Mouse (Mus musculus): Measurements from ENCODE around the gene Rnf123. TPM values are rescaled to one million over a fixed set of nuclear protein-coding genes. Genes with fewer than 3 reads are reported as not detected.
"Not testable (repeated sequence)": the region's sequence is repeated elsewhere in the genome, so short reads cannot be mapped to it uniquely, and the experiment has no call there.

The Rnf123 gene
- polyA plus RNA-seq, 1 experiment from 2014 or later = 37.5 TPM

DNA sequence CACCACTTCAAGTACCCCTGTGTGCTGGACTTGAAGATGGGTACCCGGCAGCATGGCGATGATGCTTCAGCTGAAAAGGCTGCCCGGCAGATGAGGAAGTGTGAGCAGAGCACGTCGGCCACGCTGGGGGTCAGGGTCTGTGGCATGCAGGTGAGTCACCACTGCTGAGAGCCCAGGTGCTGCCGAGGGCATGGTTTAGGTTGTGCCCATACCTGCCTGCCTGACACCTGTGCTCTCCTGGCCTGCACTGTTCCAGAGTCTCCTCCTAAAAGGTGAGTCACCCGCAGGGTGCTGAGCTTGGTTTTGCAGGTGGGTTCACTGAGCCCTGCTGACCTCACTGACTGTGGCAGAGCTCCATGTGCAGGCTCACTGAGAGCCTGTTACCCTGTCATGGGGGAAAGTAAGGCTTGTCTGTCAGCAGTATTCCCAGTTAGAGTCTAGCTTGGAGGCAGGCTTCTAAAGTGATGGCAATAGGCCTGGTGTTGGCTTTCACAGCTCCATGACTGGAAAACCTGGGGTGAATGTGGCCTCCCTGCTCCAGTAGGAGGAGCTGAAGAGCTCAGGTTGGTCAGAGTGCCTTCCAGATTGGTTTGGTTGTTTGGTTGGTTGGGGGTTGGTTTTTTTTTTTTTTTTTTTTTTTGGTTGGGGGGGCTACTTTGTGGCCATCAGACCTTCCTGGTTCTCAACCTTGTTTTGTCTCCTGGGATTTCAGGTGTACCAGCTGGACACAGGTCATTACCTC is 38.2 kb downstream of the Rnf123 start:
- ATAC-seq = no peak
- Histone ChIP-seq H3K27me3 (replicated peaks; ENCODE audit: control insufficient read depth, insufficient read depth, low read length) (no peaks in the 10 kb centered on the region), H3K36me3 (ENCODE audit: control insufficient read depth, insufficient read depth, low read length) (peaks cover 68% of the 10 kb centered on the region), H3K9me3 (replicated peaks; ENCODE audit: control insufficient read depth, low read length) (no peaks in the 10 kb centered on the region), H3K4me3 (ENCODE audit: low read depth, low read length) (no peak overlapping the region), H3K4me2 (ENCODE audit: low read length) (no peak overlapping the region), H3K4me1 (ENCODE audit: control insufficient read depth, insufficient read depth, low read length) (peaks cover 9% of the 10 kb centered on the region), H3K9ac (ENCODE audit: low read length) (no peak overlapping the region), H3K27ac (ENCODE audit: low read depth, low read length) (no peak overlapping the region)
- DNase-seq (ENCODE audit: low spot score) = no peak
- WGBS = 96% methylated on average over 8 of the region's 8 CpGs

GRCm38 (mm10) chr9:108035331-108036156 is 47.6 kb downstream of the Rnf123 start:
- DNase-seq (ENCODE audit: low spot score) (no peak), ATAC-seq (no peak)
- peaks cover 62% of the 10 kb centered on the region for H3K36me3 ChIP-seq (ENCODE audit: control insufficient read depth, insufficient read depth, low read length)
- WGBS = 97% methylated on average over 2 of the region's 2 CpGs
- H3K4me1 ChIP-seq (ENCODE audit: control insufficient read depth, insufficient read depth, low read length) = no peaks in the 10 kb centered on the region
- H3K27ac ChIP-seq (ENCODE audit: low read depth, low read length) = no peak overlapping the region
- no peak overlapping the region for H3K4me3 ChIP-seq (ENCODE audit: low read depth, low read length)
- H3K27me3 ChIP-seq (replicated peaks; ENCODE audit: control insufficient read depth, insufficient read depth, low read length) = no peaks in the 10 kb centered on the region
- H3K4me2 ChIP-seq (ENCODE audit: low read length) = no peak overlapping the region
- no peaks in the 10 kb centered on the region for H3K9me3 ChIP-seq (replicated peaks; ENCODE audit: control insufficient read depth, low read length)
- no peak overlapping the region for H3K9ac ChIP-seq (ENCODE audit: low read length)

GRCm38 (mm10) chr9:108032126-108032525 is 51.0 kb downstream of the Rnf123 start:
- Histone ChIP-seq H3K9me3 (replicated peaks; ENCODE audit: control insufficient read depth, low read length) (no peaks in the 10 kb centered on the region), H3K4me1 (ENCODE audit: control insufficient read depth, insufficient read depth, low read length) (no peaks in the 10 kb centered on the region), H3K4me2 (ENCODE audit: low read length) (no peak overlapping the region), H3K36me3 (ENCODE audit: control insufficient read depth, insufficient read depth, low read length) (peaks cover 57% of the 10 kb centered on the region), H3K9ac (ENCODE audit: low read length) (no peak overlapping the region), H3K27me3 (replicated peaks; ENCODE audit: control insufficient read depth, insufficient read depth, low read length) (no peaks in the 10 kb centered on the region), H3K27ac (ENCODE audit: low read depth, low read length) (no peak overlapping the region), H3K4me3 (ENCODE audit: low read depth, low read length) (no peak overlapping the region)
- no peak for DNase-seq (ENCODE audit: low spot score)
- ATAC-seq = no peak
- 90% methylated on average over 5 of the region's 5 CpGs for WGBS

DNA sequence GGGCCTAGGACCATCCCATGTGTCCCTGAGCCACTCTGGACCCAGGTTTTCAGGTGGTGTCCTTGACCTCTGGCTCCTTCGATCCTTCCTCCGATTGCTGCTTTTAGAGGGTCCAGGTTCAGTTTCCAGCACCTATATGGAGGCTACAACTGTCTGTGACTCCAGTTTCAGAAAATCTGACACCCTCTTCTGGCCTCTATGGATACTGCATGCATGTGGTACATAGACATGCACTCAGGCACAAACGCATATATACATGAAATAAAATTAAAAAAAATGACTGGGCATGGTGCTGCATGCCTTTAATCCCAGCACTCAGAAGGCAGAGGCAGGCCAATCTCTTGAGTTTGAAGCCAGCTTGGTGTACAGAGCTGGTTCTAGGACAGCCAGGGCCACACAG is 55.3 kb downstream of the Rnf123 start:
- Histone ChIP-seq H3K9me3 (replicated peaks; ENCODE audit: control insufficient read depth, low read length) (no peaks in the 10 kb centered on the region), H3K4me3 (ENCODE audit: low read depth, low read length) (no peak overlapping the region), H3K4me2 (ENCODE audit: low read length) (no peak overlapping the region), H3K27me3 (replicated peaks; ENCODE audit: control insufficient read depth, insufficient read depth, low read length) (no peaks in the 10 kb centered on the region), H3K9ac (ENCODE audit: low read length) (no peak overlapping the region), H3K4me1 (ENCODE audit: control insufficient read depth, insufficient read depth, low read length) (no peaks in the 10 kb centered on the region), H3K36me3 (ENCODE audit: control insufficient read depth, insufficient read depth, low read length) (peaks cover 58% of the 10 kb centered on the region), H3K27ac (ENCODE audit: low read depth, low read length) (no peak overlapping the region)
- DNase-seq (ENCODE audit: low spot score) (no peak), ATAC-seq (no peak)
- 97% methylated on average over 3 of the region's 3 CpGs for WGBS

GRCm38 (mm10) chr9:108026584-108026983 is 56.6 kb downstream of the Rnf123 start:
- WGBS = 91% methylated on average over 3 of the region's 3 CpGs
- Histone ChIP-seq H3K9me3 (replicated peaks; ENCODE audit: control insufficient read depth, low read length) (no peaks in the 10 kb centered on the region), H3K4me1 (ENCODE audit: control insufficient read depth, insufficient read depth, low read length) (no peaks in the 10 kb centered on the region), H3K27me3 (replicated peaks; ENCODE audit: control insufficient read depth, insufficient read depth, low read length) (no peaks in the 10 kb centered on the region), H3K9ac (ENCODE audit: low read length) (no peak overlapping the region), H3K27ac (ENCODE audit: low read depth, low read length) (no peak overlapping the region), H3K4me3 (ENCODE audit: low read depth, low read length) (no peak overlapping the region), H3K36me3 (ENCODE audit: control insufficient read depth, insufficient read depth, low read length) (peaks cover 48% of the 10 kb centered on the region), H3K4me2 (ENCODE audit: low read length) (no peak overlapping the region)
- DNase-seq (ENCODE audit: low spot score) = no peak
- ATAC-seq = no peak

DNA sequence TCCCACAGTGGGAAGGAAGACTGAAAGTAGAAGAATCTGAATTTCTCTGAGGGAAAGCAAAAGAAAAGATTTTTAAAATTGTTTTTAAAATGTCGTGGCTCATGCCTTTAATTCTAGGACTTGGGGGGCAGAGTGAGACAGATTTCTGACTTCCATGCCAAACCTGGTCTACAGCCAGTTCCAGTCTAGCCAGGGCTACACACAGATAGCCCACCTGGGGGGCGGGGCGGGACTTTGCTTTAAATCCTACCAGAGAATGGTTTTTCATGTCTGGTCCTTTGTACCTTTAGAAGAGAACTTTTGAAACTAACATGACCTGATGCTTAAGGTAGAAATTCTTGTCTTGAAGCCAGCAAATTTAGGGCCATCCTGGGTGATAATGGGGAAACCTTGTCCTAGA is 59.9 kb downstream of the Rnf123 start:
- DNase-seq (ENCODE audit: low spot score) (no peak), ATAC-seq (no peak)
- no peak overlapping the region for H3K27ac ChIP-seq (ENCODE audit: low read depth, low read length)
- H3K4me2 ChIP-seq (ENCODE audit: low read length) = no peak overlapping the region
- H3K9me3 ChIP-seq (replicated peaks; ENCODE audit: control insufficient read depth, low read length) = no peaks in the 10 kb centered on the region
- 90% methylated on average over 3 of the region's 3 CpGs for WGBS
- no peak overlapping the region for H3K9ac ChIP-seq (ENCODE audit: low read length)
- peaks cover 36% of the 10 kb centered on the region for H3K36me3 ChIP-seq (ENCODE audit: control insufficient read depth, insufficient read depth, low read length)
- no peak overlapping the region for H3K4me3 ChIP-seq (ENCODE audit: low read depth, low read length)
- no peaks in the 10 kb centered on the region for H3K4me1 ChIP-seq (ENCODE audit: control insufficient read depth, insufficient read depth, low read length)
- H3K27me3 ChIP-seq (replicated peaks; ENCODE audit: control insufficient read depth, insufficient read depth, low read length) = no peaks in the 10 kb centered on the region

GRCm38 (mm10) chr9:108020741-108021140 is 62.4 kb downstream of the Rnf123 start:
- no peak for DNase-seq (ENCODE audit: low spot score)
- H3K27me3 ChIP-seq (replicated peaks; ENCODE audit: control insufficient read depth, insufficient read depth, low read length) = no peaks in the 10 kb centered on the region
- WGBS = 95% methylated on average over 1 of the region's 1 CpGs
- no peaks in the 10 kb centered on the region for H3K9me3 ChIP-seq (replicated peaks; ENCODE audit: control insufficient read depth, low read length)
- H3K9ac ChIP-seq (ENCODE audit: low read length) = no peak overlapping the region
- H3K36me3 ChIP-seq (ENCODE audit: control insufficient read depth, insufficient read depth, low read length) = peaks cover 33% of the 10 kb centered on the region
- ATAC-seq = no peak
- H3K4me3 ChIP-seq (ENCODE audit: low read depth, low read length) = no peak overlapping the region
- H3K4me1 ChIP-seq (ENCODE audit: control insufficient read depth, insufficient read depth, low read length) = no peaks in the 10 kb centered on the region
- H3K4me2 ChIP-seq (ENCODE audit: low read length) = no peak overlapping the region
- no peak overlapping the region for H3K27ac ChIP-seq (ENCODE audit: low read depth, low read length)

DNA sequence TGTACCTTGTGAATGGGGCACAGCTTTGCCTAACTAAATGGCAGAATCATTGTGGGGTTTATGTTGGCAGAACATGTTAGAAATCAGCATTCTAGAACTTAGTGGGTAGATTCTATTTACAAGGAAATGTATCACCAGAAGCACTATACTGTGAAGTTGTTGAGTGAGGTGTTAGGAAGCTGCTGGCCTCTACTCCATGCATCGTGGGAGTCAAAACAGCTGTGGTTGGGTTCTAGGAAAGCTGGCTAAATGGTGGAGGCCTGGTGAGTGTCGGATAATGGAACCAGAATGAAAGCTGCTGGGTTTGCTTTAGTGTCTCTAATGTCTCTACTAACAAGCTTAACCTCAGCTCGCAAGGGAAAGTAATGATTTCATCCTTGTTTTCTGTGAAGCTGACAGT is 66.0 kb downstream of the Rnf123 start:
- Histone ChIP-seq H3K4me1 (ENCODE audit: control insufficient read depth, insufficient read depth, low read length) (no peaks in the 10 kb centered on the region), H3K4me3 (ENCODE audit: low read depth, low read length) (no peak overlapping the region), H3K9ac (ENCODE audit: low read length) (no peak overlapping the region)

DNA sequence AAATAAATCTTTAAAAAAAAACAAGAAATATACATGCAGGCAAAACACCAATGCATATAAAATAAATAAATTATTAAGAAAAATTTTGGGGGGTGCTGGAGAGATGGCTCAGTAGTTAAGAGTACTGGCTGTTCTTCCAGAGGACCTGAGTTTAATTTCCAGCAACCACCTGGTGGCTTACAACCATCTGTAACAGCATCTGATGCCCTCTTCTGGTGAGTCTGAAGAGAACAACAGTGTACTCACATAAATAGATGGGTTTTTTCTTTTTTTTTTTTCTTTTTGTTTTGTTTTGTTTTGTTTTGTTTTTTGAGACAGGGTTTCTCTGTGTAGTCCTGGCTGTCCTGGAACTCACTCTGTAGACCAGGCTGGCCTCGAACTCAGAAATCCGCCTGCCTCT is 69.6 kb downstream of the Rnf123 start:
- not testable (repeated sequence) for H3K4me2 ChIP-seq (ENCODE audit: low read length); H3K9ac ChIP-seq (ENCODE audit: low read length); H3K9me3 ChIP-seq (replicated peaks; ENCODE audit: control insufficient read depth, low read length); H3K4me1 ChIP-seq (ENCODE audit: control insufficient read depth, insufficient read depth, low read length); H3K27ac ChIP-seq (ENCODE audit: low read depth, low read length); DNase-seq (ENCODE audit: low spot score); H3K27me3 ChIP-seq (replicated peaks; ENCODE audit: control insufficient read depth, insufficient read depth, low read length); ATAC-seq; H3K4me3 ChIP-seq (ENCODE audit: low read depth, low read length)
- H3K36me3 ChIP-seq (ENCODE audit: control insufficient read depth, insufficient read depth, low read length) = peaks cover 21% of the 10 kb centered on the region; the same call in 1 of the 2 replicates
- WGBS = 97% methylated on average over 2 of the region's 2 CpGs

More for the DNA sequence above, 66.0 kb downstream of the Rnf123 start:
- Histone ChIP-seq H3K36me3 (ENCODE audit: control insufficient read depth, insufficient read depth, low read length) (peaks cover 21% of the 10 kb centered on the region; the same call in 1 of the 2 replicates), H3K27me3 (replicated peaks; ENCODE audit: control insufficient read depth, insufficient read depth, low read length) (no peaks in the 10 kb centered on the region), H3K27ac (ENCODE audit: low read depth, low read length) (no peak overlapping the region), H3K4me2 (ENCODE audit: low read length) (no peak overlapping the region), H3K9me3 (replicated peaks; ENCODE audit: control insufficient read depth, low read length) (no peaks in the 10 kb centered on the region)
- WGBS = 81% methylated on average over 3 of the region's 3 CpGs
- no peak for DNase-seq (ENCODE audit: low spot score)
- no peak for ATAC-seq

All from forebrain, embryonic 14.5 days (tissue).